Mouse (Mus musculus): ENCODE results near the gene B4galt3. TPM values are rescaled to one million over a fixed set of nuclear protein-coding genes. Genes with fewer than 3 reads are reported as not detected.

Gene B4galt3
- polyA plus RNA-seq, 1 experiment from 2014 or later: 77.0 TPM

- Histone ChIP-seq H3K4me1 (ENCODE audit: insufficient read depth, low read depth, low read length) (peaks cover 20% of the 10 kb centered on the region; the same call in 1 of the 2 replicates), H3K27me3 (replicated peaks; ENCODE audit: insufficient read depth, low read length) (no peaks in the 10 kb centered on the region), H3K4me3 (ENCODE audit: low read depth, low read length) (peak overlapping the region; percentile 39), H3K9me3 (ENCODE audit: low read length) (no peaks in the 10 kb centered on the region), H3K36me3 (ENCODE audit: insufficient read depth, low read length) (no peaks in the 10 kb centered on the region), H3K27ac (ENCODE audit: low read length) (peak overlapping the region; percentile 94), H3K4me2 (replicated peaks; ENCODE audit: low read depth, low read length) (peak overlapping the region; percentile 70), H3K9ac (replicated peaks; ENCODE audit: low read depth) (0 out of 2 replicates have a peak overlapping the region, but pooled peaks have one; percentile 24)
- ATAC-seq (peak; percentile 3), DNase-seq (ENCODE audit: low spot score) (no peak)
- 8% methylated on average over 13 of the region's 13 CpGs for WGBS
- TF ChIP-seq EP300 (IDR thresholded peaks at IDR 0.05) (no peak), CTCF (IDR thresholded peaks at IDR 0.05) (no peak)
Measured at GRCm38 (mm10) chr1:171247453-171247841, 22.7 kb upstream of the B4galt3 start.

GRCm38 (mm10) chr1:171247916-171248315 is 22.2 kb upstream of the B4galt3 start:
- Histone ChIP-seq H3K9ac (replicated peaks; ENCODE audit: low read depth) (no peak overlapping the region), H3K4me3 (ENCODE audit: low read depth, low read length) (no peak overlapping the region), H3K4me1 (ENCODE audit: insufficient read depth, low read depth, low read length) (peaks cover 20% of the 10 kb centered on the region; the same call in 1 of the 2 replicates), H3K9me3 (ENCODE audit: low read length) (no peaks in the 10 kb centered on the region), H3K4me2 (replicated peaks; ENCODE audit: low read depth, low read length) (peak overlapping the region; percentile 70), H3K27me3 (replicated peaks; ENCODE audit: insufficient read depth, low read length) (no peaks in the 10 kb centered on the region), H3K27ac (ENCODE audit: low read length) (peak overlapping the region; percentile 94), H3K36me3 (ENCODE audit: insufficient read depth, low read length) (no peaks in the 10 kb centered on the region)
- no peak for DNase-seq (ENCODE audit: low spot score)
- TF ChIP-seq CTCF (IDR thresholded peaks at IDR 0.05) (no peak), EP300 (IDR thresholded peaks at IDR 0.05) (no peak)
- 21% methylated on average over 4 of the region's 4 CpGs for WGBS
- ATAC-seq: no peak

- DNase-seq (ENCODE audit: low spot score) (peak; percentile 59), ATAC-seq (peak; percentile 12)
- Histone ChIP-seq H3K9me3 (ENCODE audit: low read length) (no peaks in the 10 kb centered on the region), H3K36me3 (ENCODE audit: insufficient read depth, low read length) (no peaks in the 10 kb centered on the region), H3K9ac (replicated peaks; ENCODE audit: low read depth) (no peak overlapping the region), H3K4me3 (ENCODE audit: low read depth, low read length) (no peak overlapping the region), H3K4me1 (ENCODE audit: insufficient read depth, low read depth, low read length) (peaks cover 20% of the 10 kb centered on the region; the same call in 1 of the 2 replicates), H3K27ac (ENCODE audit: low read length) (peak overlapping the region; percentile 94), H3K27me3 (replicated peaks; ENCODE audit: insufficient read depth, low read length) (no peaks in the 10 kb centered on the region), H3K4me2 (replicated peaks; ENCODE audit: low read depth, low read length) (0 out of 2 replicates have a peak overlapping the region, but pooled peaks have one; percentile 70)
- 32% methylated on average over 3 of the region's 3 CpGs for whole genome bisulfite sequencing
- TF ChIP-seq EP300 (IDR thresholded peaks at IDR 0.05): peak; percentile 51
- no peak for TF ChIP-seq CTCF (IDR thresholded peaks at IDR 0.05)
Measured at GRCm38 (mm10) chr1:171248386-171249226, 21.5 kb upstream of the B4galt3 start.

GRCm38 (mm10) chr1:171249913-171250600 is 20.1 kb upstream of the B4galt3 start, which contains the start of gene Adamts4:
Adamts4 (plus strand) TSS chr1:171250421.
- DNase-seq (ENCODE audit: low spot score) (peak; percentile 55), ATAC-seq (no peak)
- WGBS: 22% methylated on average over 5 of the region's 5 CpGs
- Histone ChIP-seq H3K9ac (replicated peaks; ENCODE audit: low read depth) (no peak within 1 kb of the TSS), H3K4me3 (ENCODE audit: low read depth, low read length) (peak within 1 kb of the TSS; percentile 5; the same call in 1 of the 2 replicates), H3K9me3 (ENCODE audit: low read length) (no peaks in the 10 kb centered on the region), H3K27me3 (replicated peaks; ENCODE audit: insufficient read depth, low read length) (no peaks in the 10 kb centered on the region), H3K4me1 (ENCODE audit: insufficient read depth, low read depth, low read length) (peaks cover 20% of the 10 kb centered on the region; the same call in 1 of the 2 replicates), H3K4me2 (replicated peaks; ENCODE audit: low read depth, low read length) (peak within 1 kb of the TSS; percentile 45), H3K36me3 (ENCODE audit: insufficient read depth, low read length) (no peaks in the 10 kb centered on the region), H3K27ac (ENCODE audit: low read length) (peak within 1 kb of the TSS; percentile 94)
- TF ChIP-seq CTCF (IDR thresholded peaks at IDR 0.05): no peak
- TF ChIP-seq EP300 (IDR thresholded peaks at IDR 0.05): peak; percentile 19; the same call in 1 of the 2 replicates

GRCm38 (mm10) chr1:171250680-171251593 is 19.2 kb upstream of the B4galt3 start, which contains the start of gene Ndufs2:
Ndufs2 (minus strand) TSS chr1:171251388.
- Histone ChIP-seq H3K4me1 (ENCODE audit: insufficient read depth, low read depth, low read length) (peaks cover 19% of the 10 kb centered on the region; the same call in 1 of the 2 replicates), H3K27ac (ENCODE audit: low read length) (peak within 1 kb of the TSS; percentile 59), H3K9ac (replicated peaks; ENCODE audit: low read depth) (no peak within 1 kb of the TSS), H3K9me3 (ENCODE audit: low read length) (no peaks in the 10 kb centered on the region), H3K4me2 (replicated peaks; ENCODE audit: low read depth, low read length) (peak within 1 kb of the TSS; percentile 45), H3K36me3 (ENCODE audit: insufficient read depth, low read length) (no peaks in the 10 kb centered on the region), H3K4me3 (ENCODE audit: low read depth, low read length) (peak within 1 kb of the TSS; percentile 5), H3K27me3 (replicated peaks; ENCODE audit: insufficient read depth, low read length) (no peaks in the 10 kb centered on the region)
- DNase-seq (ENCODE audit: low spot score): no peak
- ATAC-seq: no peak
- 21% methylated on average over 21 of the region's 26 CpGs for WGBS
- TF ChIP-seq EP300 (IDR thresholded peaks at IDR 0.05) (no peak), CTCF (IDR thresholded peaks at IDR 0.05) (no peak)
